Mouse (Mus musculus): ENCODE measurements around the gene Psma6. TPM values are rescaled to one million over a fixed set of nuclear protein-coding genes. Genes with fewer than 3 reads are reported as not detected.

Gene Psma6
- polyA plus RNA-seq, 1 experiment = 119 TPM

GRCm38 (mm10) chr12:55446746-55447395 is 62.8 kb downstream of the Psma6 start:
- Histone ChIP-seq H3K4me1 (ENCODE audit: control insufficient read depth, insufficient read depth, low read length) (peaks cover 15% of the 10 kb centered on the region), H3K4me3 (replicated peaks; ENCODE audit: control insufficient read depth, low read depth, low read length) (no peak overlapping the region), H3K27ac (ENCODE audit: control insufficient read depth, insufficient read depth, low read depth, low read length, poor library complexity) (peak overlapping the region; percentile 88)
- WGBS = 4% methylated on average over 13 of the region's 13 CpGs
- TF ChIP-seq CTCF (IDR thresholded peaks at IDR 0.05; ENCODE audit: control insufficient read depth, insufficient read depth, low read length) (no peak), POLR2A (IDR thresholded peaks at IDR 0.05; ENCODE audit: borderline replicate concordance, control insufficient read depth, low read depth, low read length) (no peak)

GRCm38 (mm10) chr12:55447396-55447760 is 63.4 kb downstream of the Psma6 start:
- peaks cover 15% of the 10 kb centered on the region for H3K4me1 ChIP-seq (ENCODE audit: control insufficient read depth, insufficient read depth, low read length)
- H3K27ac ChIP-seq (ENCODE audit: control insufficient read depth, insufficient read depth, low read depth, low read length, poor library complexity) = peak overlapping the region; percentile 88
- no peak overlapping the region for H3K4me3 ChIP-seq (replicated peaks; ENCODE audit: control insufficient read depth, low read depth, low read length)
- WGBS = 45% methylated on average over 11 of the region's 11 CpGs
- TF ChIP-seq CTCF (IDR thresholded peaks at IDR 0.05; ENCODE audit: control insufficient read depth, insufficient read depth, low read length) (no peak), POLR2A (IDR thresholded peaks at IDR 0.05; ENCODE audit: borderline replicate concordance, control insufficient read depth, low read depth, low read length) (no peak)

- Histone ChIP-seq H3K27ac (ENCODE audit: control insufficient read depth, insufficient read depth, low read depth, low read length, poor library complexity) (no peak overlapping the region), H3K4me3 (replicated peaks; ENCODE audit: control insufficient read depth, low read depth, low read length) (no peak overlapping the region), H3K4me1 (ENCODE audit: control insufficient read depth, insufficient read depth, low read length) (peaks cover 15% of the 10 kb centered on the region)
- 77% methylated on average over 2 of the region's 2 CpGs for WGBS
- TF ChIP-seq POLR2A (IDR thresholded peaks at IDR 0.05; ENCODE audit: borderline replicate concordance, control insufficient read depth, low read depth, low read length) (no peak), CTCF (IDR thresholded peaks at IDR 0.05; ENCODE audit: control insufficient read depth, insufficient read depth, low read length) (no peak)
Measured at GRCm38 (mm10) chr12:55448457-55448856, 64.4 kb downstream of the Psma6 start.

GRCm38 (mm10) chr12:55449048-55449447 is 65.0 kb downstream of the Psma6 start:
- Histone ChIP-seq H3K4me1 (ENCODE audit: control insufficient read depth, insufficient read depth, low read length) (peaks cover 13% of the 10 kb centered on the region), H3K4me3 (replicated peaks; ENCODE audit: control insufficient read depth, low read depth, low read length) (no peak overlapping the region), H3K27ac (ENCODE audit: control insufficient read depth, insufficient read depth, low read depth, low read length, poor library complexity) (no peak overlapping the region)
- no peak for TF ChIP-seq POLR2A (IDR thresholded peaks at IDR 0.05; ENCODE audit: borderline replicate concordance, control insufficient read depth, low read depth, low read length)
- TF ChIP-seq CTCF (IDR thresholded peaks at IDR 0.05; ENCODE audit: control insufficient read depth, insufficient read depth, low read length) = no peak
- 69% methylated on average over 2 of the region's 2 CpGs for WGBS

- Histone ChIP-seq H3K4me3 (replicated peaks; ENCODE audit: control insufficient read depth, low read depth, low read length) (no peak overlapping the region), H3K27ac (ENCODE audit: control insufficient read depth, insufficient read depth, low read depth, low read length, poor library complexity) (no peak overlapping the region), H3K4me1 (ENCODE audit: control insufficient read depth, insufficient read depth, low read length) (peaks cover 13% of the 10 kb centered on the region)
- TF ChIP-seq CTCF (IDR thresholded peaks at IDR 0.05; ENCODE audit: control insufficient read depth, insufficient read depth, low read length) (no peak), POLR2A (IDR thresholded peaks at IDR 0.05; ENCODE audit: borderline replicate concordance, control insufficient read depth, low read depth, low read length) (no peak)
- WGBS = 9% methylated on average over 16 of the region's 16 CpGs
Measured at GRCm38 (mm10) chr12:55450421-55450820, 66.4 kb downstream of the Psma6 start.

GRCm38 (mm10) chr12:55452839-55453238 is 68.8 kb downstream of the Psma6 start:
- Histone ChIP-seq H3K4me1 (ENCODE audit: control insufficient read depth, insufficient read depth, low read length) (peaks cover 8% of the 10 kb centered on the region), H3K4me3 (replicated peaks; ENCODE audit: control insufficient read depth, low read depth, low read length) (no peak overlapping the region), H3K27ac (ENCODE audit: control insufficient read depth, insufficient read depth, low read depth, low read length, poor library complexity) (no peak overlapping the region)
- WGBS = 57% methylated on average over 5 of the region's 5 CpGs
- TF ChIP-seq CTCF (IDR thresholded peaks at IDR 0.05; ENCODE audit: control insufficient read depth, insufficient read depth, low read length) (no peak), POLR2A (IDR thresholded peaks at IDR 0.05; ENCODE audit: borderline replicate concordance, control insufficient read depth, low read depth, low read length) (no peak)

- 80% methylated on average over 4 of the region's 4 CpGs for WGBS
- Histone ChIP-seq H3K4me3 (replicated peaks; ENCODE audit: control insufficient read depth, low read depth, low read length) (no peak overlapping the region), H3K27ac (ENCODE audit: control insufficient read depth, insufficient read depth, low read depth, low read length, poor library complexity) (no peak overlapping the region), H3K4me1 (ENCODE audit: control insufficient read depth, insufficient read depth, low read length) (peaks cover 10% of the 10 kb centered on the region)
- TF ChIP-seq CTCF (IDR thresholded peaks at IDR 0.05; ENCODE audit: control insufficient read depth, insufficient read depth, low read length) (no peak), POLR2A (IDR thresholded peaks at IDR 0.05; ENCODE audit: borderline replicate concordance, control insufficient read depth, low read depth, low read length) (no peak)
Measured at GRCm38 (mm10) chr12:55453924-55454323, 69.9 kb downstream of the Psma6 start.

GRCm38 (mm10) chr12:55455206-55455605 is 71.2 kb downstream of the Psma6 start:
- Histone ChIP-seq H3K4me1 (ENCODE audit: control insufficient read depth, insufficient read depth, low read length) (peaks cover 11% of the 10 kb centered on the region), H3K27ac (ENCODE audit: control insufficient read depth, insufficient read depth, low read depth, low read length, poor library complexity) (no peak overlapping the region), H3K4me3 (replicated peaks; ENCODE audit: control insufficient read depth, low read depth, low read length) (no peak overlapping the region)
- TF ChIP-seq POLR2A (IDR thresholded peaks at IDR 0.05; ENCODE audit: borderline replicate concordance, control insufficient read depth, low read depth, low read length) = no peak
- no peak for TF ChIP-seq CTCF (IDR thresholded peaks at IDR 0.05; ENCODE audit: control insufficient read depth, insufficient read depth, low read length)
- WGBS = 73% methylated on average over 10 of the region's 10 CpGs

- Histone ChIP-seq H3K4me3 (replicated peaks; ENCODE audit: control insufficient read depth, low read depth, low read length) (no peak overlapping the region), H3K27ac (ENCODE audit: control insufficient read depth, insufficient read depth, low read depth, low read length, poor library complexity) (peak overlapping the region; percentile 25; the same call in 1 of the 2 replicates), H3K4me1 (ENCODE audit: control insufficient read depth, insufficient read depth, low read length) (peaks cover 9% of the 10 kb centered on the region)
- TF ChIP-seq POLR2A (IDR thresholded peaks at IDR 0.05; ENCODE audit: borderline replicate concordance, control insufficient read depth, low read depth, low read length) (no peak), CTCF (IDR thresholded peaks at IDR 0.05; ENCODE audit: control insufficient read depth, insufficient read depth, low read length) (no peak)
- 80% methylated on average over 3 of the region's 3 CpGs for WGBS
Measured at GRCm38 (mm10) chr12:55456136-55456535, 72.1 kb downstream of the Psma6 start.
